8 mouse cellular contexts compared by ENCODE assay signal in the genomic region with DNA sequence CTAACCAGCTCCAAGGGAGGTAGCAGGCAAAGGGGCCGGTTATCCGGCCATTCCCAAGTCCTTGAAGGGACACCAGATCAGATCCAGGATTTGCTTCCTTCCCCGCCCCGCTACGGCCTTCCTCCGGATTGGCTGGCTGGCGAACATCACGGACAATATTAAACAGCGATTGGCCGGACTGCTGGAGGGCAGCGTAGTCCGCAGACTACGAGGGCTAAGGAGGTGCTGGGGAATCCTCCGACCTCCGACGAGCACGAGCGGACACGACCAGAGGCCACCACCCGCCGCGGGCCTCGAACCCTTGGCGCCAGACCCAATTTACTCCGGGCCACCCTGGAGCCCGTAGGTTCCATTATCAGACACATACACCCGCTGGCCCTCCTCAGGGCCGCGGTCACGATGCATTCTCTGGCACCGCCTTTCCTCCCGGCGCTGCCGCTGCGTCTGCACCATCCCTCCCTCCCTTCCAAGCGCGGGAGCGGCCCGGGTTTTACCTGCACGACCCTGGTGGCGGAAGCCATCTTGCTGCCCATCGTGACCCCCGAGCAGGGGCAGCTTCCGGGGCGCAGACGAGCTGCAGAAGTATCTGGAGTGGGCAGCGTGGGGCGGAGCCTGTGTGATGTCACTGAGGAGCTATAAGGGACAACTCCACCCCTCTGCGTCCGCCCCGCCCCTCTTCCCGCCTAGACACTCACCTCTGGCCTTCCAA. TPM values are rescaled to one million over a fixed set of nuclear protein-coding genes. Genes with fewer than 3 reads are reported as not detected.
A peak's percentile ranks its signal among the peaks of the same experiment; 100 is the strongest.
DNase-seq lines count a peak whose midpoint lies in the region; ATAC-seq and TF ChIP-seq lines count a peak whose summit lies in the region.

TSS of gene Mrps36 (minus strand) at position 624 of the 709 bp plus-strand sequence.

- no peak for TF ChIP-seq CTCF in bone marrow, adult 2 months (IDR thresholded peaks at IDR 0.05; ENCODE audit: control insufficient read depth, insufficient read depth, low read length)

- peak; percentile 69; the same call in 1 of the 2 replicates for TF ChIP-seq POLR2A in bone marrow, adult 2 months (IDR thresholded peaks at IDR 0.05; ENCODE audit: borderline replicate concordance, control insufficient read depth, low read depth, low read length)

- H3K27ac ChIP-seq in bone marrow, adult 2 months (ENCODE audit: control insufficient read depth, insufficient read depth, low read depth, low read length, poor library complexity): peak within 1 kb of the TSS; percentile 85
- H3K27ac ChIP-seq in embryonic facial prominence, embryonic 15.5 days (replicated peaks): peak within 1 kb of the TSS; percentile 90
- peak within 1 kb of the TSS; percentile 98 for H3K27ac ChIP-seq in kidney, embryonic 14.5 days (ENCODE audit: low read depth, low read length)
- peak within 1 kb of the TSS; percentile 91 for H3K27ac ChIP-seq in limb, embryonic 15.5 days

- peak within 1 kb of the TSS; percentile 58 for H3K9ac ChIP-seq in embryonic facial prominence, embryonic 15.5 days
- H3K9ac ChIP-seq in kidney, embryonic 14.5 days (ENCODE audit: low read depth, low read length): peak within 1 kb of the TSS; percentile 87
- peak within 1 kb of the TSS; percentile 61 for H3K9ac ChIP-seq in limb, embryonic 15.5 days

- peak within 1 kb of the TSS; percentile 69 for H3K4me2 ChIP-seq in embryonic facial prominence, embryonic 15.5 days (replicated peaks)
- peak within 1 kb of the TSS; percentile 62 for H3K4me2 ChIP-seq in kidney, embryonic 14.5 days (replicated peaks; ENCODE audit: low read depth, low read length)
- peak within 1 kb of the TSS; percentile 59 for H3K4me2 ChIP-seq in limb, embryonic 15.5 days

- peak within 1 kb of the TSS; percentile 93 for H3K4me3 ChIP-seq in bone marrow, adult 2 months (replicated peaks; ENCODE audit: control insufficient read depth, low read depth, low read length)
- peak within 1 kb of the TSS; percentile 75 for H3K4me3 ChIP-seq in embryonic facial prominence, embryonic 15.5 days (replicated peaks)
- peak within 1 kb of the TSS; percentile 84 for H3K4me3 ChIP-seq in kidney, embryonic 14.5 days (ENCODE audit: low read length)
- H3K4me3 ChIP-seq in limb, embryonic 15.5 days: peak within 1 kb of the TSS; percentile 71

- no peaks in the 10 kb centered on the region for H3K36me3 ChIP-seq in embryonic facial prominence, embryonic 15.5 days
- H3K36me3 ChIP-seq in kidney, embryonic 14.5 days (ENCODE audit: control insufficient read depth, insufficient read depth, low read length): 0 out of 2 replicates have a peak, but pooled peaks cover 2% of the 10 kb centered on the region
- no peaks in the 10 kb centered on the region for H3K36me3 ChIP-seq in limb, embryonic 15.5 days

- WGBS in bone marrow, adult 2 months: under 1% methylated on average over 52 of the region's 52 CpGs
- WGBS in embryonic facial prominence, embryonic 15.5 days: under 1% methylated on average over 52 of the region's 52 CpGs
- WGBS in kidney, embryonic 14.5 days: under 1% methylated on average over 51 of the region's 52 CpGs
- WGBS in limb, embryonic 15.5 days: under 1% methylated on average over 52 of the region's 52 CpGs

- H3K27me3 ChIP-seq in embryonic facial prominence, embryonic 15.5 days: no peaks in the 10 kb centered on the region
- H3K27me3 ChIP-seq in kidney, embryonic 14.5 days (ENCODE audit: control insufficient read depth, insufficient read depth, low read length): no peaks in the 10 kb centered on the region
- no peaks in the 10 kb centered on the region for H3K27me3 ChIP-seq in limb, embryonic 15.5 days

- DNase-seq in 416B (ENCODE audit: low read depth): peak; percentile 94
- DNase-seq in heart, adult 9 months (ENCODE audit: low spot score in 2 of 2): peak; percentile 94 to 96
- peak; percentile 60 to 73 for DNase-seq in monocyte, adult 2 months (ENCODE audit: low read depth in 1 of 2, low spot score in 2 of 2)
- peak; percentile 95 for DNase-seq in spleen, postnatal 36 days (ENCODE audit: low spot score in 2 of 2)

- no peaks in the 10 kb centered on the region for H3K9me3 ChIP-seq in embryonic facial prominence, embryonic 15.5 days (replicated peaks)
- H3K9me3 ChIP-seq in kidney, embryonic 14.5 days (ENCODE audit: control insufficient read depth, low read length): no peaks in the 10 kb centered on the region
- no peaks in the 10 kb centered on the region for H3K9me3 ChIP-seq in limb, embryonic 15.5 days

- ATAC-seq in embryonic facial prominence, embryonic 15.5 days (ENCODE audit: insufficient number of reproducible peaks, low FRiP score, low TSS enrichment, low read depth): peak; percentile 94
- ATAC-seq in kidney, embryonic 14.5 days (ENCODE audit: low FRiP score, low TSS enrichment): peak; percentile 96
- ATAC-seq in limb, embryonic 15.5 days (ENCODE audit: insufficient number of reproducible peaks, low FRiP score, low TSS enrichment, low read depth): peak; percentile 91

- no peaks in the 10 kb centered on the region for H3K4me1 ChIP-seq in bone marrow, adult 2 months (ENCODE audit: control insufficient read depth, insufficient read depth, low read length)
- 0 out of 2 replicates have a peak, but pooled peaks cover 4% of the 10 kb centered on the region for H3K4me1 ChIP-seq in embryonic facial prominence, embryonic 15.5 days
- peaks cover 3% of the 10 kb centered on the region; the same call in 1 of the 2 replicates for H3K4me1 ChIP-seq in kidney, embryonic 14.5 days (ENCODE audit: control insufficient read depth, insufficient read depth, low read length)
- peaks cover 8% of the 10 kb centered on the region; the same call in 1 of the 2 replicates for H3K4me1 ChIP-seq in limb, embryonic 15.5 days

RNA-seq across cellular contexts. Expression of gene Mrps36, which starts in this region (rescaled TPM):
- polyA plus RNA-seq in bone marrow, adult 2 months (2011; ENCODE audit: insufficient read depth, insufficient read length, low replicate concordance, missing spikeins): 35.3 and 44.2 TPM in 2 replicates
- polyA plus RNA-seq in embryonic facial prominence, embryonic 15.5 days (2015; fragmentation: Nextera tagmentation; extraction: Ambion mirVana): 120 and 122 TPM in 2 replicates
- 171 and 182 TPM in 2 replicates for polyA plus RNA-seq in kidney, embryonic 14.5 days (2014; fragmentation: Nextera tagmentation; extraction: Ambion mirVana)
- polyA plus RNA-seq in limb, embryonic 15.5 days (2015; fragmentation: Nextera tagmentation; extraction: Ambion mirVana): 95.1 and 109 TPM in 2 replicates

Comparison
In these comparisons a context has a peak if more than half of its experiments do, and no peak if none do; other contexts are left out.
1. Peak in every context shown above with its lines: DNase-seq, ATAC-seq, H3K4me3 ChIP-seq and H3K27ac ChIP-seq.